Mouse (Mus musculus) heart, postnatal 14 days (tissue): ENCODE measurements around the gene Fam172a. TPM values are rescaled to one million over a fixed set of nuclear protein-coding genes. Genes with fewer than 3 reads are reported as not detected.

Source experiments
- DNase-seq, 2 experiments: peaks; one replicate each; pipeline ENCODE4 v3.0.0; 2021 to 2022
- intact Hi-C: fragments of 180-260 bp; cut with DNase I; formaldehyde crosslinking; loops from one replicate; pipeline ENCODE4 v1.15.1; 2025
- total RNA-seq, 2 experiments: library from RNA; stranded (reverse); gene quantifications; 2 replicates each; pipeline ENCODE4 v1.2.3; 2021

The Fam172a gene
- total RNA-seq, 2 experiments from 2014 or later: 13.5 to 15.0 TPM

DNA sequence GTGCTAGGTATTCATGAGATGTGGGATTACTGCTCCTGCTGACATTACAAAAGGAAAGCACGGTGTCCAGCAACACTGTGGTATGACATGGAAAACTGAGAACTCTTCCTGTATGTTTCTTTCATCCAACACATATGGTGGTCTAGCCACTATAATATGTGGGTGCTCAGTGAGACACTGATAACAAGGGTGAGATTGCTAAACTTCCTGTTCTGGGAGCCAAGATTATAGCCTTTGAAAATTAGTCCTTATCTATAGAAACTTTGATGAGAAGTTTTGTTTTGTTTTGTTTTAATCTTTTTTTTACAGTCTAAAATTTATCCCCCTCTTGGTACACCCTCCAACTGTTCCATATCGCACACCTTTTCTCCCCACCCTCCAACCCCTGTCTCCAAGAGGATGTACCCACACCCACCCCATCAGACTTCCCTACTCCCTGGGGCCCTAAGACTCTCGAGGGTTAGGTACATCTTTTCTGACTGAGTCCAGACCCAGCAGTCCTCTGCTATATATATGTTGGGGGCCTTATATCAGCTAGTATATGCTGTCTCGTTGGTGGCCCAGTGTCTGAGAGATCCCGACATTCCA, 397.1 kb downstream of the Fam172a start:
- intact Hi-C loops: no loop called here
- DNase-seq: no peak

DNA sequence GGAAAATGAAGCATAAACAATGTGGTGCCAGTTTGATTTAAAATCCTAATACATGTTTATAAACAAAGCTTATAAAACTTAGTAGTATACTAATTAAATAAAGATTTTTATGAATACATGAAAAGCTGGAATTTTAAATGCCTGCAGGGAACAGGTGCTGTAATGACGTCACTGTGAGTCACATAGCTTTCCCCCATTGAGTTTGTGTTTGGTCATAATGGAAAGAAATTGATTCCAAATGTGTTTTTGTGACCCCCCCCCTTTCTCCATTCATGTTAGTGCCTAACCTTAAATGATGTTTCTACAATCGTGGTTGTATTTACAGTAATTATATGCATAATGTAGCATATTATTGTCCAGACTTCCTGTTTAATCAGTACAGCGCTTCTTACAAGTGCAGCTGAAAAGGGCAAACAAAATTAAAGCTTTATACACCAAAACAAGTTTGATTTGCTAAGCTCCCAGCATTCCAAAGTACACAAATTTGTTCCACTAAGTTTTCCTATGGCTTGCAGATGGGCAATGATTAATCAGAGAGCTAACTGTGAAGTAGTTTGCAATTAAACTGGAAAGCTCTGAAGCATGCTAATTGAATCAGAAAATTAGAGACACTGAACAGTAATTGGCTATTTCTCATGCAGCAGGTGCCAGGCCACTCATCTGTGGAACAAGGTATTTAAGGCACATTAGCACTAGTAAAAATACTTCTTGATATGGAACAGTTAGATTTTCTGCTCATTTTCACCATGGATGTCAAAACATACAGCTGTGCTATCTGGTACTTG, 398.1 kb downstream of the Fam172a start:
- intact Hi-C loops: no loop called here
- no peak for DNase-seq

GRCm38 (mm10) chr13:78100664-78101063, 398.8 kb downstream of the Fam172a start:
- no peak for DNase-seq
- intact Hi-C loops: no loop called here

GRCm38 (mm10) chr13:78102337-78102736, 400.5 kb downstream of the Fam172a start:
- intact Hi-C loops: no loop called here
- DNase-seq: no peak

GRCm38 (mm10) chr13:78104851-78105250, 403.0 kb downstream of the Fam172a start:
- intact Hi-C loops: no loop called here
- DNase-seq: no peak

GRCm38 (mm10) chr13:78110648-78111047, 408.8 kb downstream of the Fam172a start:
- intact Hi-C loops: no loop called here
- DNase-seq: no peak

GRCm38 (mm10) chr13:78113978-78114377, 412.1 kb downstream of the Fam172a start:
- DNase-seq: no peak
- intact Hi-C loops: no loop called here

GRCm38 (mm10) chr13:78118715-78119114, 416.9 kb downstream of the Fam172a start:
- no peak for DNase-seq
- intact Hi-C loops: no loop called here

GRCm38 (mm10) chr13:78121991-78122390, 420.2 kb downstream of the Fam172a start:
- DNase-seq: no peak

DNA sequence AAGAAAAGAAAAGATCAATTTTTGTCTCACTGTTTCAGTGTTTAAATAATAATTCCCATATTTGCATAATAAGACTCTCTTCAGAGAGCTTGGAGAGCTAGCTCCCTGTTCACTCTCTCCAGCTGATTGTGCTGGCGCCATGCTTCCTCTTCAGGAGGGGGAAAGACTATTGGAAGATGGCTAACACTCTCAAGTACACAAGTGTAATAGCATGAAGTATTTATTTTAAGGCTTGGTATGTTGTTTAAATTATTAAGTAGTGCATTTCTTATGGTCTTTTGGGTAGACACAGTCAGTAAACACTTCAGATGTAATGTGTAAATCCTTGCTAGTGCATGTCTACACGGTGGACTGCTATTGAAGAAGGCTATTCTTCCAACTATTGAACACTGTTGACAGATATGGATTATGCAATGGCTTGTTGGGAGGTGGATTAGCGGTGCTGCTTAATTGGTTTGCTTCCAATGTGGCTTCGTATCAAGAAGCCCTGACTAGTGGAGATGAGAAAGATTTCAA, 422.1 kb downstream of the Fam172a start:
- DNase-seq: no peak
- intact Hi-C loops: no loop called here

More at GRCm38 (mm10) chr13:78121991-78122390, 420.2 kb downstream of the Fam172a start:
- intact Hi-C loops: no loop called here

GRCm38 (mm10) chr13:78157465-78157864, 455.6 kb downstream of the Fam172a start:
- intact Hi-C loops: no loop called here
- DNase-seq: no peak

GRCm38 (mm10) chr13:78162149-78162548, 460.3 kb downstream of the Fam172a start:
- DNase-seq: no peak
- intact Hi-C loops: no loop called here

DNA sequence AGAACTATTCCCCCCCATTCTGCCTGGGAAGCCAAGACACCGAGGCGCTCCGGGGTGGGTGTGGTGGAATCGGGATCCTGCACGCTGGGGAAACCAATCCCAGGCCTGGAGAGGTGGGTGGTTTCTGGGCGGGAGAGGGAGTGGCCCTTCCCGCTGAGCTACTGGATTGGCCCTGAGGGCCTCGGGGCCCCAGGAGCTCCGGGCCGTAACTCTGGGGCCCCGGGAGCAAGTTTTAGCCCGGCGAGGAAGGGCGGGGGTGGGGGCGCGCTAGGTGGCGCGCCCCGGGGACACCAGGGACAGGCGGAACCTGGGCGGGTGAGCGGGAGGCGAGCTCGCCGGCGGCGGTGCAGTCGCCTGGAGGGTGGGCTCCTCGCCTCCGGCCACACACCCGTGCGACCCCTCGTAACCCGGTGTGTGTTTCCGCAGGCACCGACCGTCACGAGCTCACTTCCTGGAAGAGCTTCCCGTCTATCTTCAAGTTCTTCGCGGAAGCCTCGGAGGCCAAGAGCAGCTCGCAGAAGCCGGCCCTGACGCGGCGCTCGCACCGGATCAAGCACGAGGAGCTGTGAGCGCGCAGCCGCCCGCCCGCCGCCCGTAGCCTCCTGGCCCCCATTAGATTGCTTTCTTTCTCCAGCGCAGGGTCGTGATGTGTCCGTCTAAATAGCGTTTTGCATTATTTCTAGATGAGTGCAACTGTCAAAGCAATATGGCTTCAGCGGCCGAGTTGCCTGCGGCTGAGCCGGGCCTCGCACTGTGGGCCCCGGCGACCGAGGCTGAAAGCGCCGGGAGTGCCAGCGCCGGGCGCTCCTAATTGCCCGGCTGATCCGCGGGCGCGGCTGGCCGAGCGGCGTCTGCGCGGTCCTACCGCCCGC, 461.5 kb downstream of the Fam172a start:
- DNase-seq: peak; percentile 52 to 57
- intact Hi-C loops: no loop called here

GRCm38 (mm10) chr13:78164941-78165340, 463.1 kb downstream of the Fam172a start:
- intact Hi-C loops: no loop called here
- no peak for DNase-seq

DNA sequence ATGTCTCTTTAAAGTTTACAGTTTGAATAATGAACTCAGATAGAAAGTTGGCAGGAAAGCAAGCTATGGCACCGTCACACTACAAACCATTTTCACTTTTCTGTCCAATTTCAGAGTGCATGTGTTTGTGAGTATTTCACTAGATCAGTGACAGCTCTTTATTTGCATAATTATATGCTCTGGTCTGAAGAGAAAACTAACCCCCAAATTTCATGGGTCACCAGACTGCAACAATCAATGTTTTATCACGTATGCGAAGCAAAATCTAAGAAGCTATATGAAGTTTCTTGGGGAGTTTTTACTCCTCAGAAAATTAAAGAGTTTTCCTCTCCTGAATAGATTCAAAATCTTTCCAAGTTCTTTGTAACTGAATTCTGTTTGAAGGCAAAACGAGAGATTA, 466.3 kb downstream of the Fam172a start:
- no peak for DNase-seq
- intact Hi-C loops: no loop called here

GRCm38 (mm10) chr13:78171320-78171719, 469.5 kb downstream of the Fam172a start:
- intact Hi-C loops: no loop called here

GRCm38 (mm10) chr13:78171984-78172636, 470.3 kb downstream of the Fam172a start:
- intact Hi-C loops: no loop called here
- no peak for DNase-seq

More at GRCm38 (mm10) chr13:78171320-78171719, 469.5 kb downstream of the Fam172a start:
- peak; percentile 41 to 45 for DNase-seq

DNA sequence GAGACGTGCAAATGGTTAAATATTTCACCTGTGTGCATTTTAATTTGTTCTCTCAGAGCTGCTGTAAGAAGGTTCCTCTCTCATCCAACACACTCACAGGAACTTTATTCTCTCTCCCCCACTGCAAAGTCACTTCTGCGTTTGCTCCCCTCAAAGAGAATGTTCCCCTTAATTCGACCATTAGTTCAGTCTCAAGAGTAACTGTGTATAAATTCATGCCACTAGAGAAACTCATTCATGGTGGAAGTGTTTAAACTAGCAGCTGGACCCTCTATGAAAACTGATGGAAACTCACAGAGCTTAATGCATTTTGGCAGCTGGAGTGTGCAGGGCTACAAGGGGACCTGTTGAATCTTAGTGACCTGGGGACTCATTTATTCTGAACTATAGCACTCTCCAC, 471.0 kb downstream of the Fam172a start:
- intact Hi-C loops: no loop called here

DNA sequence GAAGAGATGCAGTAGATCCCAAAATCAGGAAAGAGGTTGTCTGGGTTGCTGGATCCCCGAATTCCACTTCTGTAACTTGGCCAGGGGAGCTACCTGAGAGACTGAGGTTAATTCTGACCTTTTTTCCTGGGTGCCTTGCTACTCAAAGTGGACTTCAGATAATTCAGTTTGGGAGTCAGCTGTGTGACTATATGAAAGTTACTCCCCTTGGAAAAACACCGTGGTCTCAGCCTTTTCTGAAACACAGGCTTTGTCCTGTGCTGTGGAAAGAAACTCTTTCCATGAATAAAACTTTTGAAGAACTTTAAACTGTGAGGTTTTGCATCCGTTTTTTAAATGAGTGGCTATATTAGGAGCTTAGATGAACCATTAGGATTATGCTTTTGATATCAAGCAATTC, 472.4 kb downstream of the Fam172a start:
- intact Hi-C loops: no loop called here
- DNase-seq: no peak

More for the DNA sequence above, 471.0 kb downstream of the Fam172a start:
- DNase-seq: no peak

DNA sequence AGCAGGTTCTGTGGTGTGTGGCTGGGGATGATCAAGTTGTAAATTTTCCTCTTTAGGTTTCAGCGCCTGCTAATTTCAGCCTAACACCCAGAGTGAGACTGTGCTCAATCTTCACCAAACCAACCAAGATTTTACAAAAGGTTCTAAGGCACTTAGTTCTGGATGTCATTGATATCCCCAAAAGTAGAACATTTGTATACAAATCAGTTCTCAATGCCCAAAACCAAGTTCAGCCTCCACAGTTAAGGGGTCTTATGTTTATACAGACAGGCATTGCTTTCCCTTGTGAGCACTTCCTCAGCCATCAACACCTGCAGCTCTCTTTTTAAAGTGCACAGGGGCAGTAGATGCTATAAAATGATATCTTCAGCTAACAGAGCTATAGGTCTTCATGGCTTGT, 473.1 kb downstream of the Fam172a start:
- intact Hi-C loops: no loop called here
- no peak for DNase-seq
